Mouse (Mus musculus) thymus, postnatal 36 days (tissue): Measurements from ENCODE around the gene Selenon.
"Not testable (repeated sequence)": the region's sequence is repeated elsewhere in the genome, so short reads cannot be mapped to it uniquely, and the experiment has no call there.

ENCODE experiments used
- DNase-seq, 2 experiments: peaks; one replicate each; pipeline ENCODE4 v3.0.0; 2022; ENCODE audit warnings: mixed read lengths in 2 of 2

Gene Selenon

GRCm38 (mm10) chr4:134505303-134505789 lies 46.6 kb downstream of the Selenon start:
- no peak for DNase-seq

DNA sequence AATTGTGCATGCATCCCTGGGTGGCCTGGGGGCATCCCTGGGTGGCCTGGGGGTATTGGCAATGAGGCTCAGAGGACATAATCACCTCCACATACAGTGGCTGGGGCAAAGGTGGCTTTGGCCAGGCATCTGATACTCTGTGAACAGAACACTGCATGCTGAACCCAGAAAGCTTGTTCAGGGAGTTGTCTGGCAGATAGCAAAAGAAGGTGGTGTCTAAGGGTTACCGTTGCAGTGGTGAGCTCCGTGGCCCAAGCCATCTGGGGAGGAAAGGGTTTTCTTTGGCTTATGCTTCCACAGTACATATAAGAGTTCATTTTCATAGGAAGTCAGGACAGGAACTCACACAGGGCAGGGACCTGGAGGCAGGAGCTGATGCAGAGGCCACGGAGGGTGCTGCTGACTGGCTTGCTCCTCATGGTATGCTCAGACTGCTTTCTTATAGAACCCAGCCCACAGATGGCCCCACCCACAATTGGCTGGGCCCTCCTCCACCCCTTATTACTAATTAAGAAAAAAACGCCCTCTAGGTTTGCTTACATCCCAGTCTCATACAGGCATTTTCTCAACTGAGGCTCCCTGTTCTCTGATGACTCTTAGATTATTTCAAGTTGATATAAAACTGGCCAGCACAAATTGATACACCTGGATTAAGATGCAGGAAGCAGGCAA lies 48.1 kb downstream of the Selenon start:
- DNase-seq: no peak

DNA sequence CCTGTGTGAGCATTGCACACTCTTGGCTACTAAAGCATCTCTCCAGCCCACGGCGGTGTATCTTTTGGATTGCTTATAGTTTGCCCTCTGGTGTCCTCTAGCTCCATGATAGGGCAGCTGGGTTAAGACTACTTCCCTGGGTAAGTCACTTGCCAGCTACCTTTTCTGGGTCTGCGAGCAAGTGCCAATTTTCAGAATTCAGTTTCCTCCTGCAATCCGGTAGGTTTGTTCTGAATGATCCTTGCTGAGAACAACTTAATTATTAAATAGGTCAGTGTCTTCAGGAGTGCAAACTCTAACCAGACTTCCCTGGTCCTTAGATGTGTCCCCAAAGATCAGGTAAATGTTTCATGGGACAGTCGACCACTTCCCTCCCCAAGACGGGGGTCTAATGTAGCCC lies 50.9 kb downstream of the Selenon start:
- no peak for DNase-seq

GRCm38 (mm10) chr4:134498983-134499382 lies 53.0 kb downstream of the Selenon start:
- not testable (repeated sequence) for DNase-seq

GRCm38 (mm10) chr4:134497986-134498731 lies 53.8 kb downstream of the Selenon start:
- DNase-seq: no peak

DNA sequence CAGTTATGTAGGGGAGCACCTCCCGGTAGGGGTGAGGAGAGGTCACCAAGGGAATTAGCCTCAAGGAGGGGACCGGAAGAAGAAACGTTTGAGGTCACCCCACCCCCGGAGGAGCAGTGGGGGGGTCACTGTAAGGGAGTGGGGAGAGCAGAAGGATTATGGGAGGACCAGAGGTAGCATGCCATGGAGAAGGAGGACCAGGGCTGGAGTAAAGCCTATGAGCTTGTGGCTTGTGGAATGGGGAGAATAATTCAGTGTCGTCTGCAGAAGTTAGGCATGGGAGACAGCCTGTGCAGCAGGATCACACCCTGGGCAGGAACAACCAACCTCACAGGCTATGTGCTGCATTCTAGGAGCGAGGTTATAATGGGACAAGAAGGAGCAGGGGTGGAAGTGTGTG lies 54.7 kb downstream of the Selenon start:
- no peak for DNase-seq

GRCm38 (mm10) chr4:134496595-134497210 lies 55.3 kb downstream of the Selenon start, which contains the start of gene Paqr7:
Paqr7 (plus strand) TSS chr4:134496697.
- peak; percentile 74 for DNase-seq

DNA sequence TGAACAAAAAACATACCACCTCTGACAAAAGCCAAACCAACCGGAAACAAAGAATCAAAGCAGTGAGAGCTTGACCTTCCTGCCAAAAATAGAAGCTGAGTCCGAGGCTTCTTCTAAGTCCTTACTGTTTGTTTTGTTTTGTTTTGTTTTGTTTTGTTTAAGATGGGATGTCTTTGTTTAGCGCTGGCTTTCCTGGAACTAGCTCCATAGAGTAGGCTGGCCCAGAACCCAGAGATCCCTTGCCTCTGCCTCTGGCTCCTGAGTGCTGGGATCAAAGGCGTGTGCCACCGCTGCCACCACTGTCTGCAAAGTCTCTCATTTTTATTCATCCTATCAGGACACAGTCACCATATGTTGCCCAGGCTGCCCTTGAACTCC lies 56.4 kb downstream of the Selenon start:
- no peak for DNase-seq

GRCm38 (mm10) chr4:134494780-134495545 lies 57.0 kb downstream of the Selenon start:
- peak; percentile 67 to 79 for DNase-seq

GRCm38 (mm10) chr4:134494161-134494560 lies 57.8 kb downstream of the Selenon start:
- not testable (repeated sequence) for DNase-seq

- peak in 1 of 2 experiments; percentile 41 for DNase-seq
Measured at GRCm38 (mm10) chr4:134491716-134492115, 60.2 kb downstream of the Selenon start.

DNA sequence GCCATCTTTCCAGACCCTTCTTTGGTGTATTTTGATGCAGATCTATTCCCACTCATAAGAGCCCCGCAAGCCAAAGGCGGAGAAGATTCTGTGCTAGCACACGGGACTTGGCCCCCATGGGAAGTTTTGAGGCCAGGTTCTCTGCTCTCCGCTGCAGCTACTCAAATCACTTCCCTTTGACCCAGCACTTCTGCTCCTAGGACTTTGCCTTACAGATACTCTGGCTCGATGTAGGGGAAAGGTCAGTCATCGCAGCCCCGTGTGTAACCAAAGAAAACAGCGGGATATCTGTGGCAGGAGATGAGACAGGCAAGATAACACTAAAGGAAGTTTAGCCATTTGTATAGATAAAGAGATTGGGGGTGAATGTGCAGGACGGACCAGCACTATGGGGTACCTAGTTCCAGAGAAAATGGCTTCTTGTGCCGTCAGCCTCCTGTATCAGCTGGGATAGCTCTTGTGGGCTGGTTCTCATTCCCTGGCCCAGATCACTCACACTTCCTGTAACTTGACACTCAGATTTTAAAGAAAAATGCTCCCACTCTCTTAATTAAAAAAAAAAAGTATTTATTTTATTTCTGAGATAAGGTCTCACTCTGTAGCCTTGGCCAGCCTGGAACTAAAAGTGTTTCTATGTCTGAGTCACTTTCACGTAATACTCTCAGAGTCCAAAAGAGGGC lies 61.8 kb downstream of the Selenon start:
- no peak for DNase-seq

DNA sequence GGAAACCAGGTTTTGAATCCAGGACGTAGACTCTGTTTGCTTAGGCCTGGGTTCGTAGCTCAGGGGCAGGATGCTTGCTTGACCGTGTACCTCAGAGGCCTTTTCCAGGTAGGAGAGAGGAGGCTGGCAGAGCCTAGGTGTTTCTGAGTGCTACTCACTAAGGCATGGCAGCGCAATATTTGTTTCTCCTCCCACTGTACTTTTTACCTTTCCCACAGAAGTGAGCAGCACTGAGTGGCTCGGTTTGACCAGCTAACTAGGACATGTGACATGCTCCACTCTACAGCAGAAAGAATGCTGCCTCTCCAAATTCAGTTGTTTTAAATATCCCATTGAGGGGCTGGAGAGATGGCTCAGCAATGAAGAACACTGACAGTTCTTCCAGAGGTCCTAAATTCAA lies 63.8 kb downstream of the Selenon start:
- no peak for DNase-seq
